Mouse (Mus musculus) gastrocnemius, postnatal 10 days (tissue): Measurements from ENCODE around the gene Rev1. TPM values are rescaled to one million over a fixed set of nuclear protein-coding genes. Genes with fewer than 3 reads are reported as not detected.
A peak's percentile ranks its signal among the peaks of the same experiment; 100 is the strongest.

Source experiments
- DNase-seq: peaks from one replicate; pipeline ENCODE4 v3.0.0; 2021; ENCODE audit warnings: mixed read lengths
- long read RNA-seq, 2 experiments: library from polyadenylated mRNA; stranded (forward); transcript quantifications; one replicate each; pipeline ENCODE4 v2.0.0; 2021
- total RNA-seq, 2 experiments: library from RNA; stranded (reverse); gene quantifications; 2 replicates each; pipeline ENCODE4 v1.2.3; 2021

Rev1 gene
- total RNA-seq: 10 to 100 TPM; 20.4 to 23.6 TPM
- long read RNA-seq, experiment 1, full-length matches to known transcripts: 13 of 30 reads
- long read RNA-seq, experiment 1, partial matches to known transcripts: 4 of 30 reads
- long read RNA-seq, experiment 1, other reads (novel, unspliced or antisense): 13 of 30 reads
- long read RNA-seq, experiment 2, full-length matches to known transcripts: 9 of 32 reads
- long read RNA-seq, experiment 2, partial matches to known transcripts: 5 of 32 reads
- long read RNA-seq, experiment 2, other reads (novel, unspliced or antisense): 18 of 32 reads

- peak; percentile 94 for DNase-seq
These were observed at the start of gene Rev1 for GRCm38 (mm10) chr1:38129501-38130267. TSS of gene Rev1 (minus strand) at chr1:38129801.

DNA sequence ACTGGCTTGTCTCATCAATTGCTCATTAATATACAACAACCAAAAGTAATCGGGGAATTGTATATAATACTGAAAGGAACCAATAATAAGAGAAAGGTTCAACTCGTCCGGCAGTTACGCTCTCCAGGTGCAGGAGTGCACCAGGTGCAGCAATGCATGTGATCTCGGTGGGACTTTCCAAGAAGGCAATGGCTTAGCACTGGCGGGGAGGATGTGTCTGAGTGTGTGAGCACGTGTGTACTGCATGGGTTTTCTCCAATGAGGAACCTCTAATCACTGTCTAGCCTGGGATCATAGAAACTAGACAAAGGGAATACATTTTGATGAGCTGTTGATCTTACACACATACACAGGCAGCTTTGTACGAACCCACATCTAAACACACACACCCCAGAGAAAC is 49.3 kb upstream of the Rev1 start:
- no peak for DNase-seq

GRCm38 (mm10) chr1:38176077-38176476 is 46.5 kb upstream of the Rev1 start:
- no peak for DNase-seq

- no peak for DNase-seq
These were observed 42.3 kb upstream of the Rev1 start for GRCm38 (mm10) chr1:38171874-38172273.

- DNase-seq: no peak
These were observed 36.1 kb upstream of the Rev1 start for GRCm38 (mm10) chr1:38165696-38166095.

DNA sequence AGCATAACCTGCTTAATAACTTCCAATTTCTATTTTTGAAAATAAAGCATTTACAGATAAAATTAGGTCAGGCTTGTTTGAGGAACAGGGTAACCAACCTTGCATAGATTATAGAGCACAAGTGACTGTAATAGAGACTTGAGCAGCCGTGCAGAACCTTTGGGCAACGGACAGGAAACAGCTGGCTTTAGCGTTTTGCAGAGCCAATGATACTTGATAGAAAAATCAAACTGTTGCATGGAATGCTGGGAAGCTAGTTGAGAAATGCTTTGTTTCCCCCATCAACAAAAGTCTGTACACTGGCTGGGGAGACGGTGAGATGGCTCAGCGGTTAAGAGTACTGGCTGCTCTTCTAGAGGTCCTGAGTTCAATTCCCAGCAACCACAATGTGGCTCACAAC is 20.5 kb upstream of the Rev1 start:
- no peak for DNase-seq

GRCm38 (mm10) chr1:38146008-38146407 is 16.4 kb upstream of the Rev1 start:
- DNase-seq: no peak

DNA sequence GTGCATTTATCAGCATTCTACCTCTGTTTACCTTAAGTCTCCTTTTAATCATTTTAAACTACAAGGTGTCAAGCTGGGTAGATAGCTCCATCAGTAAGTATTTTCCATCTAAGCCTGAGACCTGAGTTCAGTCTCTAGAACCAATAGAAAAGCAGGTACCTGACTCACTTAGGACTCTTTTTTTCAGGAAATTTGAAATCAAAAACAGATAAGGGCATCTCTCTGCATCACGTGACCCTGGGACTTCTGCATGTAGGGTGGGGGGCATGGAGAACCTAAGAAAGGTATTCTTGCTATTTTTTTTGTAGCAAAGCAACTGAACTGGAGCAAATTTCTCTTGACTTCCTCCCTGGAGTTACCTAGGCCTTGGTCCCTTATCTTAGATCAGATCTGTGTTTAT is 11.8 kb upstream of the Rev1 start:
- no peak for DNase-seq

- DNase-seq: no peak
These were observed 11.3 kb upstream of the Rev1 start for GRCm38 (mm10) chr1:38140911-38141310.

DNA sequence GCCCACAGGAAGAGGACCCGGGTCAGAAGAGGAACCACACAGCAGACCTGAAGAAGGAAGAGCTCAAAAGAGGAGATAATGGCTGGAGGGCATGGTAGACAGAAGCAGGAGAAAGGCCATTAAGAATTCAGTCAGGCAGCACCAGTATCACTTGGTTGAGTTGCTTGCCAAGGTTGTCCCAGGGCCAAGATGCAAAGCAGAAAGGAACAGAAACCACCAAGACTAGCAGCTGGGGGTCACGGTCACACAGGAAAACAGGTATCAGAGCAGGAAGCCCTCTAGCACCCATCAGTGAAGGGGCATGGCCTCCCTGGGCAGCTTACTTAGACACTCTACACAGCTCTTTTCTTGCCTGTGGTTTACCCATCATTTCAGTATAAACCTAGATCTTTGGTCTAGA is 9.8 kb upstream of the Rev1 start:
- no peak for DNase-seq

- no peak for DNase-seq
These were observed 3.3 kb upstream of the Rev1 start for GRCm38 (mm10) chr1:38132942-38133341.

GRCm38 (mm10) chr1:38130715-38131483 is 1.3 kb upstream of the Rev1 start:
- no peak for DNase-seq

- DNase-seq: peak; percentile 62
These were observed 623 bp downstream of the Rev1 start for GRCm38 (mm10) chr1:38128919-38129436.

DNA sequence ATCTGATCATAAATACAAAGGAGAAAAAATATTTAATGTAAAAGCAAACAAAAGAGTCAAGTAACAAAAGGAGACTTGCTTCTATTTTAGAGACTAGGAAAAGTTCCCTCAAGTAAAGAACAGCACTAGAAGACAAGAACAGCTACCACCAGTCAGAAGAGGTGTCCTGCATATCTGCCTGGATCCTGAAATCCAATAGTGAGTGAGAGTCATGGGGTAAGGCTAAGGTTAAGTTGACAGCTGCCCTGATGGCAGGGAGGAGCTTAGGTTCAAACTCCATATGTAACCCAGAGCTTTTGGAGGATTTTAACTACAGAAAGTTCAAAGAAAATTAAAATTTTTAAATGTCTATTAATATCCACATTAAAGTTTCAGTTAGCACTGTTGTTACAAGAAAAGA is 2.6 kb downstream of the Rev1 start:
- DNase-seq: no peak

- no peak for DNase-seq
These were observed 3.2 kb downstream of the Rev1 start for GRCm38 (mm10) chr1:38126426-38126825.

DNA sequence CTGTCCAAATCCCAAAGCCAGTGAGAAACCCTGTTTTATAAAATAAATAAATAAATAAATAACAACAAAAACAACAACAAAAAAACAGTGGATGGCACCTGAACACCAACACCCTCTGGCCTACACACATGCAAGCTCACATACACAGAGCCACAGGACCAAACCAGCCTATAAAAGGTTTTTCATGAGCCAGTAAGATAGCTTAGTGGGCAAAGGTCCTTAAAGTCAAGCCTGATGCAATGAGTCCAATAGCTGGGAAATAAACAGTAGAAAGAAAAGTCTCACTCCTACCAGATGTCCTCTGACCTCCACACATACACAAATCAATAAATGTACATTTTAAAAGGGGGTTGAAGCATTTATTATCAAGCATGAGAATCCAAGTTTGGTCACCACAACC is 5.3 kb downstream of the Rev1 start:
- DNase-seq: no peak

DNA sequence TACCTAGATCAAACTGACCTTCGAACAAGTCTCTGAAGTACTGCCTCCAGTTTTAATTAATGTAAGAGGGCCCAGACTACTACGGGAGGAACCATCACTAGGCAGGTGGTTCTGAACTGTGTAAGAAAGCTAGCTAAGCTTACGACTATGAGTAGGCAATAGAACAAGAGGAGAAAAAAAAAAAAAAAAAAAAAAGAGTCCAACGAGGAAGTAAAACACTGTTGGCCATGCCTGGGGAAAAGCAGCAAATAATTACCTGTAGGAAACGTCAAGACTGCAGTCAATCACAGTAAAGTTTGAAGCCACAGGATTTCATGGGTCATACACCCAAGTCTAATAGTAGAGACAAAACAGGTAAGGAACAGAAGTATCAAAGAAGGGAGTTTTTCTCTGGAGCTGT is 8.7 kb downstream of the Rev1 start:
- DNase-seq: no peak

DNA sequence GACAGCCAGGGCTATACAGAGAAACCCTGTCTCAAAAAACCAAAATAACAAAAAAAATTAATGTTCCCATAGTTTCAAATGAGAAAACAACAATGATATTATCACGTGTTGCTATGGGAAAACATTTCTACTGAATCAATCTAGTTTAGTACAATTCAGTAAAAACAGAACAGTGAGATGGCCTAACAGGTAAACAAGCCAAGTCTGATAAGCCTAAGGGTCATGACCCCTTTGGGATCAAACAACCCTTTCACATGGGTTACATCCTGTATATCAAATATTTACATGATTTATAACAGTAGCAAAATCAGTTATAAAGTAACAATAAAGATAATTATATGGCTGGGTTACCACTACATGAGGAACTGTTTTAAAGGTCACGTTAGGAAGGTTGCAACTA is 11.0 kb downstream of the Rev1 start:
- no peak for DNase-seq

DNA sequence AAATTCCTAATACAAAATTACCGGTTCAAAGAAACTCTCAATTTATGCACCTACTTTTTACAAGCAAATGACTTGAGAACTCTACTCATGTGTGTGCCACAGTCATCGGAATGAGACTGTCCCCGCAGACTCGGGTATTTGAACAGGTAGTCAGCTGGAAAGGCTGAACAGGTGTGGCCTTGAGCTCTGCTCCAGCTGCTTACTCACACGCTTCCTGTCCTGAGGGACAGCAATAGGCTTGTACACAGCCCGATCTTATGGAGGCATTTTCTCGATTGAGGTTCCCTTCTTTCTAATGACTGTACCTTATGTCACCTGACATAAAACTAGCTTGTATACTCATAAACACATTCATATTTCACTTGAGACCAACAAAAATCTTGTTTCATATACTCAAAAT is 19.8 kb downstream of the Rev1 start:
- no peak for DNase-seq

DNA sequence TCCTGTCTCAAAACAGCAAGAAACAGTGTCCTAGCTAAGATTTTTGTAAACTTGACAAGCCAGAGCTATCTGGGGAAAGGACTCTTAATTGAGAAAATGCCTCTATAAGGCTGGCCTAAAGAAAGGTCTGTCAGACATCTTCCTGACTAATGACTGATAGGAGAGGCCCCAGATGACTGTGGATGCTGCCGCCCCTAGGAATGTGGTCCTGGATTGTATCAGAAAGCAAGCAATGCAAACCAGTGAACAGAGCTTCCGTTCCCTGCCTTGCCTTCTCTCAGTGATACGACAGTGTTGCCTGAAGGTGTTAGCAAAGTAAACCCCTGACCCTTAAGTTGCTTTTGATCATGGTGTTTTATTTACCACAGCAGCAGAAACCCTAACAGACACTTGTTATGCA is 25.8 kb downstream of the Rev1 start:
- no peak for DNase-seq

- DNase-seq: no peak
These were observed 26.4 kb downstream of the Rev1 start for GRCm38 (mm10) chr1:38103214-38103613.

GRCm38 (mm10) chr1:38081316-38081715 is 48.3 kb downstream of the Rev1 start:
- DNase-seq: no peak

DNA sequence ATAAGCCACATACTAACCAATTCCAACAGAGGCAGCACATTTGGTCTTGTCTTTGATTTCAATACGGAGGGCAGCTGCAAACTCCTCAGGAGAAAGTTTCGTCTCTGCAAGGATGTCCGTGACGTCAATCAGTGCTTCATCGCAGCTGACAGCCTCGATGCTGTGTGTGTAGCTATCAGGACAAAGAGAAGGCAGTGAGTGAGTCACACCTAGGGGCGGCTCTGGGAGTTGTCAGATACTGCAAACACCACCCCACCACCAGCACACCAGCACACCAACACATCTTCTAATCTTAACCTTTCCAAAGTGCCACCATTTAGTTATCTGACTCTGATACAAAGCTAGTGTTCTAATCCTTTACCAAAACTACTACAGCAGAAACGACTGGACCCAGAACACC is 58.3 kb downstream of the Rev1 start:
- no peak for DNase-seq
